Mouse (Mus musculus) heart, postnatal 0 days (tissue): ENCODE data around the gene Slc2a3.

Source experiments
- CTCF ChIP-seq: IDR thresholded peaks from 2 replicates; pipeline ENCODE4 v1.5.1; 2016; ENCODE audit warnings: antibody characterized with exemption, control low read depth, low read depth
- EP300 ChIP-seq: IDR thresholded peaks from 2 replicates; pipeline ENCODE4 v1.6.1; 2016; ENCODE audit warnings: antibody characterized with exemption, low read depth

DNA sequence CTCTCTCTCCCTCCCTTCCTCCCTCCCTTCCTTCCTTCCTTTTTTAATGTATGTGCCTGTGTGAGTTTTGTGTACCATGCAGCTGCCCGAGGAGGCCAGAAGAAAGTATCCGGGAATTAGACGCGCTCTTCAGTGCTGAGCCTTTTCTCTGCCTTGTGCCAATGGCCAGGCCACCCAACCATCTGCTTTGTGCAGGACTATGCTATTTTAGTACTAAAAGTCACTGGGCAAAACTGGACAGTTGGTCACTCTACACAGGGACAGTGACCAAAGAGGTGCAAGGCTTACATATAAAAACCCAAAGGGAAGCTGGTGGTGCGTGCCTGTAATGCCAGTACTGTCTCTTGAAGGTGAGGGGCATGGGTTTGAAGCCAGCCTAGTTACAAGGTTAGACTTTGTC, 33.2 kb downstream of the Slc2a3 start:
- TF ChIP-seq CTCF (no peak), EP300 (no peak)
